Mouse (Mus musculus) limb, embryonic 15.5 days (tissue): Measurements from ENCODE around the gene Scyl2. TPM values are rescaled to one million over a fixed set of nuclear protein-coding genes. Genes with fewer than 3 reads are reported as not detected.
"Not testable (repeated sequence)": the region's sequence is repeated elsewhere in the genome, so short reads cannot be mapped to it uniquely, and the experiment has no call there.

ENCODE experiments used
- ATAC-seq: fragments of 200-750 bp; cut with Nextera tagmentation; 2 replicates; pipeline ENCODE4 v1.8.0; 2017; ENCODE audit warnings: low read depth, moderate TSS enrichment; ENCODE audit not compliant: insufficient number of reproducible peaks, low FRiP score, low TSS enrichment
- H3K27ac ChIP-seq: fragments of 300-500 bp; sonication (generic); 2 replicates; pipeline ENCODE4 v1.5.1; 2015; ENCODE audit warnings: moderate library complexity, mild to moderate bottlenecking, inconsistent platforms
- H3K27me3 ChIP-seq: fragments of 300-500 bp; sonication (generic); 2 replicates; pipeline ENCODE4 v1.6.1; 2015; ENCODE audit warnings: inconsistent platforms
- H3K36me3 ChIP-seq: fragments of 300-500 bp; sonication (generic); 2 replicates; pipeline ENCODE4 v1.6.1; 2015; ENCODE audit warnings: inconsistent platforms
- H3K4me1 ChIP-seq: fragments of 300-500 bp; sonication (generic); 2 replicates; pipeline ENCODE4 v1.6.1; 2015; ENCODE audit warnings: inconsistent platforms
- H3K4me2 ChIP-seq: fragments of 300-500 bp; sonication (generic); 2 replicates; pipeline ENCODE4 v1.6.1; 2015; ENCODE audit warnings: mild to moderate bottlenecking, inconsistent platforms
- H3K4me3 ChIP-seq: fragments of 300-500 bp; sonication (generic); 2 replicates; pipeline ENCODE4 v1.5.1; 2015; ENCODE audit warnings: mild to moderate bottlenecking, inconsistent platforms
- H3K9ac ChIP-seq: fragments of 300-500 bp; sonication (generic); 2 replicates; pipeline ENCODE4 v1.6.1; 2015; ENCODE audit warnings: inconsistent platforms
- H3K9me3 ChIP-seq: fragments of 300-500 bp; sonication (generic); 2 replicates; pipeline ENCODE4 v1.6.1; 2016; ENCODE audit warnings: inconsistent platforms
- WGBS: fragments of 180-500 bp; shearing (Covaris S2); methylation state at CpG from one replicate; pipeline ENCODE4 v1.1.7; 2015; 5-methylcytosine and 5-hydroxymethylcytosine counted together
- polyA plus RNA-seq: library from polyadenylated mRNA; unstranded; fragments of >200 nt; fragmentation: Nextera tagmentation; extraction: Ambion mirVana; gene quantifications from 2 replicates; pipeline ENCODE4 v1.2.1, GENCODE M21; 2015

Gene Scyl2
- polyA plus RNA-seq, 1 experiment from 2014 or later, result 7.4 TPM

DNA sequence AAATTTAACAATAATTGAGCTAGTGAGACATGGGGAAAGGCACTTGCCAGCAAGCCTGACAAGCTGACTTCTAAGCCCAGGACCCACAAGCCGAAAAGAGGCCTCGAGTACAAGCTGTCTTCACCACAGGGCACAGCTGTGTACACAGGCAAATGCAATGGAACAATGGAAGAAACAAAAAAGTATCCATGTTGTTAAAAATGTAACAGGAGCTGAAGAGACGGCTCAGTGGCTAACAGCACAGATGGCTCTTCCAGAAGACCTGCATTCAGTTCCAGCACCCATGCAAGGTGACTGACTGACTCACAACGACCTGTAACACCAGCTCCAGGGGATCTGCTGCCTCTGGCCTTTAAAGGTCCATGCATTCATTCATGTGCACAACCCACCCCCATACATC is 9.5 kb downstream of the Scyl2 start:
- H3K27ac ChIP-seq, result no peak overlapping the region
- 72% methylated on average over 4 of the region's 4 CpGs for WGBS
- no peaks in the 10 kb centered on the region for H3K36me3 ChIP-seq
- no peak for ATAC-seq
- H3K4me2 ChIP-seq, result no peak overlapping the region
- no peak overlapping the region for H3K9ac ChIP-seq
- no peaks in the 10 kb centered on the region for H3K9me3 ChIP-seq
- H3K4me3 ChIP-seq, result no peak overlapping the region
- no peaks in the 10 kb centered on the region for H3K4me1 ChIP-seq
- H3K27me3 ChIP-seq, result no peaks in the 10 kb centered on the region

DNA sequence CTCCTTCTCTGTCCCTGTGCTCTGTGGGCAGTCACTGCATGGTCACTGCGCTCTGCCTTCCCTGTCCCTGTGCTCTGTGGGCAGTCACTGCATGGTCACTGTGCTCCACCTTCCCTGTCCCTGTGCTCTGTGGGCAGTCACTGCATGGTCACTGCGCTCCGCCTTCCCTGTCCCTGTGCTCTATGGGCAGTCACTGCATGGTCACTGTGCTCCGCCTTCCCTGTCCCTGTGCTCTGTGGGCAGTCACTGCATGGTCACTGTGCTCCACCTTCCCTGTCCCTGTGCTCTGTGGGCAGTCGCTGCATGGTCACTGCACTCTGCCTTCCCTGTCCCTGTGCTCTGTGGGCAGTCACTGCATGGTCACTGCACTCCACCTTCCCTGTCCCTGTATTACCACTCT is 15.7 kb downstream of the Scyl2 start:
- H3K27me3 ChIP-seq, H3K27ac ChIP-seq, H3K9ac ChIP-seq, H3K4me3 ChIP-seq, H3K4me2 ChIP-seq, H3K9me3 ChIP-seq, H3K36me3 ChIP-seq, ATAC-seq, H3K4me1 ChIP-seq: not testable (repeated sequence)
- WGBS, result 96% methylated on average over 5 of the region's 5 CpGs

DNA sequence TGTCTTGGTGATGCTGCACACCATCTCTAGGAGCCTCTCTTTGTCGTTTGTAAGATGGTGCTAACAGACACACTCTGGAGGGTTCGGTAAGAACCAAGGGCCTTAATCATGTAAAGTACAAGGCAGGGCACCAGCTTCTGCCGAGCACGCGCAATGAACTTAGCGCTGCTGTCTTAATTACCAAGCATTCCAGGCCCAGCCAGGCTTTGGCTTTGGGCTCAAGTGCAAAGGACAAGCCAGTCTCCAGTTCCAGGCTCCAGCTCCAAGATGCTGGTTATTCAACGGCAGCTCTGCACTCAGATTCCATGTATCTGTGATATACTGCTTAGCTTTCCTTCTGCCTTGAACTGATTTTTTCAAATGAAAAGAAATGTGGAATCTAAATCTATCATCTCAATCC is 18.5 kb downstream of the Scyl2 start:
- peaks cover 8% of the 10 kb centered on the region; the same call in 1 of the 2 replicates for H3K36me3 ChIP-seq
- no peak for ATAC-seq
- H3K9ac ChIP-seq, result no peak overlapping the region
- H3K4me3 ChIP-seq, result no peak overlapping the region
- H3K9me3 ChIP-seq, result no peaks in the 10 kb centered on the region
- WGBS, result 85% methylated on average over 7 of the region's 7 CpGs
- H3K27me3 ChIP-seq, result no peaks in the 10 kb centered on the region
- no peak overlapping the region for H3K27ac ChIP-seq
- no peak overlapping the region for H3K4me2 ChIP-seq
- no peaks in the 10 kb centered on the region for H3K4me1 ChIP-seq

DNA sequence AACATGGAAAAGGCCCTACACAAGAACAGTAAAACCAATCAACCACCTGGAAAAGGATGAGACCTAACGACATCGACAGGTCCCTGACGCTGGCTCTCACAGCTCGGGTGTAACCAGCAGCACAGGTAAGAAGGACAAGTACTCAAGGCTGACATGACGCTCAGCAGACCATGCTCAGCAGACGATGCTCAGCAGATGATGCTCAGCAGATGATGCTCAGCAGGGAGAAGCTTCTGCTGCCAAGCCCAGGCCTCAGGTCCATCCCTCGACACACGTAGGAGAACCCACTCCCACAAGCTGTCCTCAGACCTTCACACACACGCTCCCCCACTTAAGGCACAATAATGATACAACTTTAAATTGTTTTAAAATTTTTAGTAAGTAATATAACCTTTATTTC is 20.4 kb downstream of the Scyl2 start:
- H3K36me3 ChIP-seq, result peaks cover 19% of the 10 kb centered on the region
- no peak for ATAC-seq
- H3K4me3 ChIP-seq, result no peak overlapping the region
- WGBS, result 88% methylated on average over 9 of the region's 9 CpGs
- H3K9me3 ChIP-seq, result no peaks in the 10 kb centered on the region
- H3K4me2 ChIP-seq, result no peak overlapping the region
- no peaks in the 10 kb centered on the region for H3K4me1 ChIP-seq
- H3K27ac ChIP-seq, result no peak overlapping the region
- no peaks in the 10 kb centered on the region for H3K27me3 ChIP-seq
- H3K9ac ChIP-seq, result no peak overlapping the region

DNA sequence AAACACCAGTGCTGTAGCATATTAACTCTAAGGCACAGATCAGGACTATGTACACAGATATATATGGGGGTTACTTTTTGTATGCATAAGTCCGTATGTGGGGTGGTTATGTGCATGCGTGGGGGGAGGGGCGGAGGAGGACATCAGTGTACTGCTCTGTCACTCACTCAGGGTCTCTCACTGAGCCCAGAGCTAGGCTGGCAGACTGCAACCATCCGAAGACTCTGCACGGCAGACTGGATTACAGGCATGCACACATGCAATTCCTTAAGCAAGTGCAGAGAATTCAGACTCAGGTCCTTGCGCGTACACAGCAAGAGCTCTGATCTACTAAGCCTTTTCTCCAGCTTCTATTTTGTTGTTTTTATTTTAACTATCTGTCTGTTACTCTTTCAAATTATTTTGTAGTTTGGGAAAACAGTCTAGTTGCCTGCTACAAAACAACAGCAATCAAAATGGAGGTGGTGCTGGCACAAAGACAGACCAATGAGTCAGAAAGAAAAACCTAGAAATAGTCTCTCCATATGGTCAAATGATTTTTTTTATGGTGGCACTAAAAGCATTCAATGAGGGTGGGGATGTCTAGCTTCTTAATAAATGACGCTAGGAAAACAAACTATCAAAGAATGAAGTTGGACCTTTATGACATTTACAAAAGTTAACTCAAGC is 21.0 kb downstream of the Scyl2 start:
- no peak for ATAC-seq
- H3K27me3 ChIP-seq, result no peaks in the 10 kb centered on the region
- no peak overlapping the region for H3K4me2 ChIP-seq
- no peak overlapping the region for H3K27ac ChIP-seq
- no peak overlapping the region for H3K4me3 ChIP-seq
- 89% methylated on average over 8 of the region's 8 CpGs for WGBS
- no peaks in the 10 kb centered on the region for H3K9me3 ChIP-seq
- H3K9ac ChIP-seq, result no peak overlapping the region
- H3K36me3 ChIP-seq, result peaks cover 19% of the 10 kb centered on the region
- no peaks in the 10 kb centered on the region for H3K4me1 ChIP-seq

DNA sequence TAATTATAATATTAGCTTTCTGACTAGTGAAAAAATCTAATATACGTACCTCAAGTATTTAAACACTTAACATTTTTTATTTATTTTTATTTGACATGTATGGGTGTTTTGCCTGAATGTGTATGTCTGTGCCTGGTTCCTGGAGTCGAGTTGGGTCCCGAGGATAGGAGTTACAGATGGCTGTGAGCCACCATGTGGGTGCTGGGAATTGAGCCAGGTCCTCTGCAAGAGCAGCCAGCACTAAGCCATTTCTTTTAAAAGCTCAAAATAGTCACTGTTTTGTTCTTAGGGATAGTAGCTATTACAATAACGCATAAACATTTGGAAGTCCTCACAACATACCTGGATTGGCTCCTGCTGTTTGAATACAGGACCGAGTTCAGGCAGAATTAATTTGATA is 29.7 kb downstream of the Scyl2 start:
- H3K4me2 ChIP-seq, result no peak overlapping the region
- ATAC-seq, result no peak
- no peak overlapping the region for H3K27ac ChIP-seq
- no peaks in the 10 kb centered on the region for H3K4me1 ChIP-seq
- H3K27me3 ChIP-seq, result no peaks in the 10 kb centered on the region
- no peaks in the 10 kb centered on the region for H3K9me3 ChIP-seq
- no peak overlapping the region for H3K4me3 ChIP-seq
- WGBS, result 80% methylated on average over 5 of the region's 5 CpGs
- H3K9ac ChIP-seq, result no peak overlapping the region
- H3K36me3 ChIP-seq, result peaks cover 57% of the 10 kb centered on the region

DNA sequence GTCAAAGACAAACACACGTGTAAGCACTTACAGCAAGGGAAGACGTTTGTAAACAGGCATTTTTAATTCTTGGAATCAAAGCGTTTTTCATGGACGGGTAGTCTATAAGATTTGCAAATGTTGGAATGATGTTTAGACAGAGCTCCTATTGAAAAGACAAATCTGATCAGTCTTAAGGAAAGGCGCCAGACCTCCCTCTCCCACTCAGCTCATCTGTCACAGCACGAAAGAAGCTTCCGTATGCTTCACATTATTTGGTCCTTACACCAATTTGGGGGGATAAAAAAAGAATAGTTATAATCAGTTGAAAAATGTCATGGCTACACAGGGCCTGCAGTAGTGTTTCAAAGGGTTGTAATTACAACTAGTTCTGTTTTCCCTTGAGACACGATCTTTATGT is 33.2 kb downstream of the Scyl2 start:
- 84% methylated on average over 8 of the region's 8 CpGs for WGBS
- Histone ChIP-seq H3K4me1 (no peaks in the 10 kb centered on the region), H3K4me3 (no peak overlapping the region)

DNA sequence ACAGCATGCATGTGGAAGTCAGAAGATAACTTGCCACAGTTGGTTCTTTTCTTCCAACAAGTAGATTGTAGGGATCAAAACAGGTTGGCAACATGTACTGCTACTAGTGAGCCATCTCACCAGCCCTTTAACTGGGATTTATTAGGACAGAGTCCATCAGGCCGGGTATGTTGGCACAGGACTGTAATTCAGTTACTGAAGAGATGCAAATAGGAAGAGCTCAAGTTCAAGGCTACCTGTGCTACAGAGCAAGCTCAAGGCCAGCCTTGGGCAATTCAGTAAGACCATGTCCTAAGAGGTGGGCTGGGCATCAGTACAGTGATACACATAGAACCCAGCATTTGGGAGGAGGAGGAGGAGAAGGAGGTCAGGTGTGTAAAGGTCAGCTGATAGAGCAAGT is 34.4 kb downstream of the Scyl2 start:
- Histone ChIP-seq H3K4me3 (no peak overlapping the region), H3K27ac (no peak overlapping the region), H3K9me3 (no peaks in the 10 kb centered on the region), H3K9ac (no peak overlapping the region), H3K4me1 (no peaks in the 10 kb centered on the region), H3K4me2 (no peak overlapping the region), H3K36me3 (peaks cover 56% of the 10 kb centered on the region), H3K27me3 (no peaks in the 10 kb centered on the region)
- no peak for ATAC-seq
- WGBS, result 89% methylated on average over 1 of the region's 1 CpGs

More for the DNA sequence above, 33.2 kb downstream of the Scyl2 start:
- H3K27ac ChIP-seq, result no peak overlapping the region
- H3K36me3 ChIP-seq, result peaks cover 59% of the 10 kb centered on the region
- H3K9me3 ChIP-seq, result no peaks in the 10 kb centered on the region
- no peak for ATAC-seq
- no peaks in the 10 kb centered on the region for H3K27me3 ChIP-seq
- no peak overlapping the region for H3K9ac ChIP-seq
- no peak overlapping the region for H3K4me2 ChIP-seq

DNA sequence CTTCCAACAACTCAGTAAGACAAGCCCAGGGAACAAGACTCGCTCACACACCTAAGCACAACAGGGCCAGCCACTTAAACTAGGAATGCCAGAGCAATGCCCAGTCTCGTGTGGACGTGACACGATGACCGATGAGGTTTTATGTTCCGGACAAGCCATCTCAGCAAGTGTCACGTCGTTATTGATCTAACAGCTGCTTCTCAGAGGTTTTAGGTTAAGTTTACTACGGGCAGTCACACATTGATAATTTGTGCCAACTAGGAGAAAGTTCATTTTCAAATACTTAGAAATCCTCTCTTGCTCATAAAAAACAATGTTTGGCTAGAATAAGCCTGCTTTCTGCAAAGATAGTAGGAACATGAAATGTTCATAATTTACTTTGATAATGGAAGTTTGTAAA is 39.2 kb downstream of the Scyl2 start:
- H3K9me3 ChIP-seq, result no peaks in the 10 kb centered on the region
- H3K27ac ChIP-seq, result no peak overlapping the region
- H3K36me3 ChIP-seq, result peaks cover 62% of the 10 kb centered on the region
- H3K4me3 ChIP-seq, result no peak overlapping the region
- no peak overlapping the region for H3K4me2 ChIP-seq
- ATAC-seq, result no peak
- 86% methylated on average over 9 of the region's 9 CpGs for WGBS
- no peaks in the 10 kb centered on the region for H3K27me3 ChIP-seq
- no peak overlapping the region for H3K9ac ChIP-seq
- no peaks in the 10 kb centered on the region for H3K4me1 ChIP-seq

DNA sequence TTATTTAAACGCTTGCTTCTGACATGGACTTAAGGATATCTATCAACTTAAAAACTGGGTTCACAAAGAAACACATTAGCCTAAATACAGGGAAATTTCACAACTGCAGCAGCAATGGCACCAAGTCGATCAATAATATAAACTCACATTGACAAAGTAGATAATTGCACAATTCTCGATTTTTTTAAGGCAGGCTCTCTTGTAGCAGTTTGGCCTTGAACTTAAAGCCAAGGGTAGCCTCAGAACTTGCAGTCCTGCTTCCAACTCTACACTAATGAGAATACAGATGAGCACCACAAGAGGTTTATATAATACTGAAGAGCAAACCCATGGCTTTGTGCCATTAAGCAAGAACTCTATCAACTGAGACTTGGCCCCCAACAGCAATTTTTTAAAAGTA is 49.1 kb downstream of the Scyl2 start:
- no peaks in the 10 kb centered on the region for H3K27me3 ChIP-seq
- no peak overlapping the region for H3K4me3 ChIP-seq
- peaks cover 24% of the 10 kb centered on the region for H3K36me3 ChIP-seq
- no peak overlapping the region for H3K4me2 ChIP-seq
- WGBS, result 89% methylated on average over 3 of the region's 3 CpGs
- no peak overlapping the region for H3K9ac ChIP-seq
- ATAC-seq, result no peak
- H3K4me1 ChIP-seq, result no peaks in the 10 kb centered on the region; the same call in 1 of the 2 replicates
- H3K9me3 ChIP-seq, result no peaks in the 10 kb centered on the region
- H3K27ac ChIP-seq, result no peak overlapping the region

DNA sequence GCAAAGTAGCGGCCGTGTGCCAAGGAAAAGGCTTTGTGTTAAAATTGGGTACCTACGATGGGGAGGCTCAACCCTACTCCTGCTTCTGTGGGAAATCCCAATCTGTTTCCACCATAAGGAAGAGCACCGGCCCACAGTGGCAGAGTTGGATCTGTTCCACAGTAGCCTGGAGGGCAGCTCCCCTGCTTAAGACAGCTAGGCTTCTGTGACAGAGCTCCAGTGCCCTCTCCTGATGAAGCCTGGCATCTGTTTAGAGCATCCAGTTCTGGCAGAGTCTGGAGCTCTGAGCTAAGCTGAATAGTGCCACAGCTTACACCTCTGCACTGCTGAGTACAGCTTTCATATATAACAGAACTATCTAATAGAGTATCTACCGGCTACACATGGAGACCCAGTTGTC is 51.1 kb downstream of the Scyl2 start:
- 66% methylated on average over 5 of the region's 5 CpGs for WGBS
- H3K4me3 ChIP-seq, result no peak overlapping the region

DNA sequence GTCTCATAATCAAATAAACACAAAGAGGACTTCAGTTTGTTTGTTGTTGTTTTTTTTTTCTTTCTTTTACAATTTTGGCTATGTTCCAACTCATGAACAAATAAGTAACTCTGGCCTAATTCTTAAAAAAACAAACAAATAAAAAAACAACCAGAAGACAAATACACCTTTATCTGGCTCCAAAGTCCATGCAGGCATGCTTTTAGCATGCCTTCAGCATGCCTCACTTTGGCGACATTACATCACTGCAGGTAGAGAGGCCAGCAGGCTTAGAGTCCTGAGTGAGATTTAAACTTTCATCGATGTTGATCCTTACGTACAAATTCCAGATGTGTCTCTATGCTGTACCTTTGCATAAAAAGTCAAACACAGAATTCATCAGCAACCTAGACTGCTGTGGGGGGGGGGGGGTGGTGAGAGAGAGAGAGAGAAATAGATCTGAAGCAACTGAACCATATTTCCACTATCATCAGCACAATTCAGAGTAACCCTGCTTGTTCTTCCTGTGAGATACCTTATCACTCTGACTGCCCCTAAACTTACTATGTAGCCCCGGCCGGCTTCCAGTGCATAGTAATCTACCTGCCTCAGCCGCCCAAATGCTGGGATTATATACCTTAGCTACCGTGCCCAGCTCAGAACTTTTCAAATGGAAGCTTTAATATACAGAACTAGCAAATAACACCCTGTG is 52.2 kb downstream of the Scyl2 start:
- Histone ChIP-seq H3K36me3 (0 out of 2 replicates have a peak, but pooled peaks cover 2% of the 10 kb centered on the region), H3K9ac (no peak overlapping the region), H3K4me3 (no peak overlapping the region), H3K4me1 (no peaks in the 10 kb centered on the region; the same call in 1 of the 2 replicates), H3K27ac (no peak overlapping the region), H3K4me2 (no peak overlapping the region), H3K9me3 (no peaks in the 10 kb centered on the region), H3K27me3 (no peaks in the 10 kb centered on the region)
- no peak for ATAC-seq
- WGBS, result 88% methylated on average over 7 of the region's 7 CpGs

More for the DNA sequence above, 51.1 kb downstream of the Scyl2 start:
- H3K36me3 ChIP-seq, result peaks cover 5% of the 10 kb centered on the region; the same call in 1 of the 2 replicates
- H3K27ac ChIP-seq, result no peak overlapping the region
- H3K27me3 ChIP-seq, result no peaks in the 10 kb centered on the region
- H3K4me2 ChIP-seq, result no peak overlapping the region
- ATAC-seq, result no peak
- no peaks in the 10 kb centered on the region; the same call in 1 of the 2 replicates for H3K4me1 ChIP-seq
- H3K9me3 ChIP-seq, result no peaks in the 10 kb centered on the region
- no peak overlapping the region for H3K9ac ChIP-seq
